Mouse (Mus musculus) midbrain, embryonic 11.5 days (tissue): Measurements from ENCODE around the gene Lrrc57. TPM values are rescaled to one million over a fixed set of nuclear protein-coding genes. Genes with fewer than 3 reads are reported as not detected.
"Not testable (repeated sequence)": the region's sequence is repeated elsewhere in the genome, so short reads cannot be mapped to it uniquely, and the experiment has no call there.

Experiments
- ATAC-seq: fragments of 200-750 bp; cut with Nextera tagmentation; 2 replicates; pipeline ENCODE4 v1.8.0; 2017; ENCODE audit warnings: moderate TSS enrichment, moderate library complexity; ENCODE audit not compliant: low FRiP score
- DNase-seq: peaks from one replicate; pipeline ENCODE4 v3.0.0; 2015; ENCODE audit warnings: low spot score; ENCODE audit errors: missing footprints
- H3K27ac ChIP-seq: fragments of 300-500 bp; sonication (generic); 2 replicates; pipeline ENCODE4 v1.5.1; 2014; ENCODE audit warnings: low read depth, low read length
- H3K27me3 ChIP-seq: fragments of 300-500 bp; sonication (generic); 2 replicates; pipeline ENCODE4 v1.6.1; 2014; ENCODE audit warnings: mild to moderate bottlenecking, low read length, moderate library complexity, mixed read lengths; ENCODE audit not compliant: control insufficient read depth, insufficient read depth
- H3K36me3 ChIP-seq: fragments of 300-500 bp; sonication (generic); 2 replicates; pipeline ENCODE4 v1.6.1; 2014; ENCODE audit warnings: mild to moderate bottlenecking, low read length, moderate library complexity, mixed read lengths; ENCODE audit not compliant: control insufficient read depth, insufficient read depth
- H3K4me1 ChIP-seq: fragments of 300-500 bp; sonication (generic); 2 replicates; pipeline ENCODE4 v1.6.1; 2014; ENCODE audit warnings: low read length; ENCODE audit not compliant: control insufficient read depth, insufficient read depth
- H3K4me2 ChIP-seq: fragments of 300-500 bp; sonication (generic); 2 replicates; pipeline ENCODE4 v1.6.1; 2014; ENCODE audit warnings: mild to moderate bottlenecking, moderate library complexity
- H3K4me3 ChIP-seq: fragments of 300-500 bp; sonication (generic); 2 replicates; pipeline ENCODE4 v1.5.1; 2014; ENCODE audit warnings: low read depth, low read length
- H3K9ac ChIP-seq: fragments of 300-500 bp; sonication (generic); 2 replicates; pipeline ENCODE4 v1.6.1; 2014; ENCODE audit warnings: low read length
- H3K9me3 ChIP-seq: fragments of 300-500 bp; sonication (generic); 2 replicates; pipeline ENCODE4 v1.6.1; 2016; ENCODE audit warnings: low read length; ENCODE audit not compliant: control insufficient read depth
- WGBS: fragments of 180-500 bp; shearing (Covaris S2); extraction: QIAGEN DNeasy Blood & Tissue Kit; methylation state at CpG from one replicate; pipeline ENCODE4 v1.1.7; 2014; 5-methylcytosine and 5-hydroxymethylcytosine counted together
- polyA plus RNA-seq: library from polyadenylated mRNA; unstranded; fragments of >200 nt; fragmentation: Nextera tagmentation; extraction: Ambion mirVana; gene quantifications from 2 replicates; pipeline ENCODE4 v1.2.1, GENCODE M21; 2014

The Lrrc57 gene
- polyA plus RNA-seq, 1 experiment from 2014 or later, result 31.8 TPM

GRCm38 (mm10) chr2:120575978-120576377, 33.3 kb downstream of the Lrrc57 start:
- no peak overlapping the region for H3K27ac ChIP-seq
- WGBS, result 93% methylated on average over 2 of the region's 2 CpGs
- no peak overlapping the region for H3K9ac ChIP-seq
- no peak overlapping the region for H3K4me3 ChIP-seq
- DNase-seq (no peak), ATAC-seq (no peak)
- H3K4me2 ChIP-seq, result no peak overlapping the region
- H3K27me3 ChIP-seq, result no peaks in the 10 kb centered on the region
- no peaks in the 10 kb centered on the region for H3K36me3 ChIP-seq
- H3K9me3 ChIP-seq, result no peaks in the 10 kb centered on the region
- H3K4me1 ChIP-seq, result no peaks in the 10 kb centered on the region

DNA sequence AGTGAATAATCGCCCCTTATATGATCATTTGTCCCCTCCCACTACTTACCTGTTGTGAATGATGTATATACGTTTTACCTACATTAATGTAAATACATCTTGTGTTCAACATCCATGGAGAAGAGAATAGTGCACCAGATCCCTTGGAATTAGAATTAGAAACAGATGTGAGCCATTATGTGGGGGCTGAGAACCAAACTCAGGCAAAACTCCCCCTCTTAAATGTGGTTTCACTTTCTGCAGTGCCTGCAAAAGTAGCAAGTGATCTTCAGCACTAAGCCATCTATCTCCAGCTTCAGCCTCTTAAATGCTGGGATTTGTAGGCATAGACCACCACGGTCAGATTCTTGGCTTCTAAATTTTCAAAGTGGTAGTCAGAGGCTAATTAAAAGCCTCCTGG, 34.2 kb downstream of the Lrrc57 start:
- H3K4me1 ChIP-seq, result no peaks in the 10 kb centered on the region
- DNase-seq (no peak), ATAC-seq (no peak)
- no peak overlapping the region for H3K27ac ChIP-seq
- no peak overlapping the region for H3K4me2 ChIP-seq
- H3K9ac ChIP-seq, result no peak overlapping the region
- H3K4me3 ChIP-seq, result no peak overlapping the region
- H3K36me3 ChIP-seq, result no peaks in the 10 kb centered on the region
- WGBS, result 86% methylated on average over 3 of the region's 3 CpGs
- H3K9me3 ChIP-seq, result no peaks in the 10 kb centered on the region
- H3K27me3 ChIP-seq, result no peaks in the 10 kb centered on the region

DNA sequence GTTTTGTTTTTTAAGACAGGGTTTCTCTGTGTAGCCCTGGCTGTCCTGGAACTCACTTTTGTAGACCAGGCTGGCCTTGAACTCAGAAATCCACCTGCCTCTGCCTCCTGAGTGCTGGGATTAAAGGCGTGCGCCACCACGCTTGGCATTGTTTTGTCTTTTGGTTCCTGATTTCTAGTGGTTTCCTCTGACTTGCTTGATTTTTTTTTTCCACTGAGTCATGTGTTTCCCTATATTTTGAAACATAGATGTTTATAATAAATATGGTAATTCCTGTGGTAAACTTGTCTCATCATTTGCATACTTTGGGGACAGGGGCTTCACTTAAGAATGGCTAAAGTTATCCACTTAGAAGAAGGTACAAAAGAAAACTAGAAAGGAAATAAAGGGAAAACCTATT, 37.2 kb downstream of the Lrrc57 start:
- H3K27ac ChIP-seq, DNase-seq, H3K27me3 ChIP-seq, H3K36me3 ChIP-seq, ATAC-seq, H3K9me3 ChIP-seq, H3K9ac ChIP-seq, H3K4me1 ChIP-seq, H3K4me2 ChIP-seq, H3K4me3 ChIP-seq: not testable (repeated sequence)
- 96% methylated on average over 3 of the region's 3 CpGs for WGBS

DNA sequence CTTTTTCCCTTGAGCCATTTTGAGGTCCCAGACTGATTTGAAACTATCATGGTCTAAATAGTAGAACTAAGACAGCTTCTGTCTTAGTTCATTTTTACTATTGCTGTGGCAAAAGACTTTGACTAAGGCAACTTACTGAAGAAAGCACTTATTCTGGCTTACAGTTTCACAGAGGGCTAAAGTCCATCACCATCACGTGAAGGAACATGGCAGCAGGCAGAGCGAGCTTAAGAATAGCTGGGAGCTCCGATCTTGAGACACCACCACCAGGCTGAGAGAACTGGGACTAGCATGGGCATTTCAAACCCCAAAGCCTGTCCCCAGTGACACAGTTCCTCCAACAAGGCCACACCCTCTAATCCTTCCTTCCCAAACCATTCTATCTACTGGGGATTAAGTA, 38.2 kb downstream of the Lrrc57 start:
- no peak overlapping the region for H3K4me2 ChIP-seq
- H3K4me3 ChIP-seq, result no peak overlapping the region
- ATAC-seq (no peak), DNase-seq (no peak)
- H3K9ac ChIP-seq, result no peak overlapping the region
- 93% methylated on average over 3 of the region's 3 CpGs for WGBS
- H3K27me3 ChIP-seq, result no peaks in the 10 kb centered on the region
- H3K9me3 ChIP-seq, result no peaks in the 10 kb centered on the region
- no peak overlapping the region for H3K27ac ChIP-seq
- peaks cover 5% of the 10 kb centered on the region; the same call in 1 of the 2 replicates for H3K4me1 ChIP-seq
- H3K36me3 ChIP-seq, result no peaks in the 10 kb centered on the region

DNA sequence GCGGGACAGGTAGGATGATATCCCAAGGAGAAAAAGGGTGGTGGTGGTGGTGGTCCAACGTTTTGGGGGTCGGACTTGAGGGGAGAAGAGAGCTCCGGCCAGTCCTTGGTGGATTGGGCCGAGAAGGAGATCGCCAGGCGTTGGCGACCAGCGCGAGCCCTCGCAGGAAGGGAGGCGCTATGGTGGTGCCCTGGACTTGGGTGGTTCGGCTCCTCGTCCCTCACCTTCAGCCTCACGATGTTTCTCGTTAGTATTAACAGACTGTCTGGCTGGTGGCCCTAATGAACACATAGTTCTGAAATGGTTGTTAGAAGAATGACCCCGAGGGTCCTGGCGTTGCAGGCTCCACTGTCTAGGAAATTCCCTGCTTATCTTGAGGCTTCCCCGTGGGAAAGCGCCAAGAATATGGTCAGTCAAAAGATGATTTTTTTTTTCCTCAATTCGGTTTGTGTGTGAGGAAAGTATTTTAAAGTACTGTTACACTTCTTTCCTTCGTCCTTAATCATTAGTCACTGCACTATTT, 41.5 kb downstream of the Lrrc57 start:
- Histone ChIP-seq H3K9ac (peak overlapping the region; percentile 75), H3K4me1 (peaks cover 6% of the 10 kb centered on the region; the same call in 1 of the 2 replicates), H3K27ac (0 out of 2 replicates have a peak overlapping the region, but pooled peaks have one; percentile 7), H3K36me3 (no peaks in the 10 kb centered on the region), H3K27me3 (no peaks in the 10 kb centered on the region), H3K4me3 (peak overlapping the region; percentile 69), H3K4me2 (peak overlapping the region; percentile 70), H3K9me3 (no peaks in the 10 kb centered on the region)
- DNase-seq, result no peak
- peak; percentile 75 for ATAC-seq
- WGBS, result under 1% methylated on average over 22 of the region's 22 CpGs

- DNase-seq (peak; percentile 100), ATAC-seq (peak; percentile 92)
- WGBS, result 2% methylated on average over 42 of the region's 42 CpGs
- Histone ChIP-seq H3K9ac (peak within 1 kb of the TSS; percentile 75), H3K27me3 (no peaks in the 10 kb centered on the region), H3K27ac (0 out of 2 replicates have a peak within 1 kb of the TSS, but pooled peaks have one; percentile 7), H3K9me3 (no peaks in the 10 kb centered on the region), H3K36me3 (no peaks in the 10 kb centered on the region), H3K4me3 (peak within 1 kb of the TSS; percentile 69), H3K4me1 (peaks cover 8% of the 10 kb centered on the region; the same call in 1 of the 2 replicates), H3K4me2 (peak within 1 kb of the TSS; percentile 70)
These were observed 42.2 kb downstream of the Lrrc57 start, which contains the start of gene Snap23 for GRCm38 (mm10) chr2:120566886-120567797. Gene Snap23 (plus strand): TSS chr2:120567671.

- no peak overlapping the region for H3K27ac ChIP-seq
- H3K36me3 ChIP-seq, result no peaks in the 10 kb centered on the region
- peaks cover 11% of the 10 kb centered on the region; the same call in 1 of the 2 replicates for H3K4me1 ChIP-seq
- H3K4me3 ChIP-seq, result no peak overlapping the region
- H3K9ac ChIP-seq, result no peak overlapping the region
- H3K9me3 ChIP-seq, result no peaks in the 10 kb centered on the region
- DNase-seq (no peak), ATAC-seq (no peak)
- H3K4me2 ChIP-seq, result no peak overlapping the region
- 86% methylated on average over 2 of the region's 2 CpGs for WGBS
- no peaks in the 10 kb centered on the region for H3K27me3 ChIP-seq
These were observed 44.0 kb downstream of the Lrrc57 start for GRCm38 (mm10) chr2:120565363-120565762.

DNA sequence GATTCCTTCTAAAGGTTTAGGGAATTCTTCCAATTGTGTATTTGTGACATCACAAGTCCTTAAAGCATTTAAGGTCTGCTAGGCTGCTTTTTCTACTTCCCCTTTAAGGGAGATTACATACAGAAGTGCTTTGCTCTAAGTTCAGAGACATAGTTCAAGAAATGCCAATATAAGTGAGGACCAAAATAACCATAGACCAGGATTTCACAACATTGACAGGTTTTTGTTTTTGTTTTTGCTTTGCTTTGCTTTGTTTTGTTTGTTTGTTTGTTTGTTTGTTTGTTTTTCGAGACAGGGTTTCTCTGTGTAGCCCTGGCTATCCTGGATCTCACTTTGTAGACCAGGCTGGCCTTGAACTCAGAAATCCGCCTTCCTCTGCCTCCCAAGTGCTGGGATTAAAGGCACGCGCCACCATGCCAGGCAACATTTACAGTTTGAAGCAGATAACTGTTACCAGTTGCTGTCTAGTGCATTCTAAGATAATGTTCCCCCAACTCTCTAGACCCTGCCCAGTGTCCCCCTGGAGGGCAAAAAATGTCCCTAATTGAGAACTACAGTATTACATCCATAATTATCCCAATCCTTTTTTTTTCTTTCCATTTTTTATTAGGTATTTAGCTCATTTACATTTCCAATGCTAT, 44.7 kb downstream of the Lrrc57 start:
- not testable (repeated sequence) for H3K9me3 ChIP-seq, H3K9ac ChIP-seq, DNase-seq, H3K36me3 ChIP-seq, H3K4me3 ChIP-seq, H3K27ac ChIP-seq, H3K4me2 ChIP-seq, H3K27me3 ChIP-seq, ATAC-seq
- WGBS, result 84% methylated on average over 4 of the region's 4 CpGs
- H3K4me1 ChIP-seq, result peaks cover 11% of the 10 kb centered on the region; the same call in 1 of the 2 replicates
